Mouse (Mus musculus): ENCODE measurements at regions not wholly inside any gene's neighbourhood (a gene's known extent, or its start where the extent isn't known, plus 50 kb on each side); places are given as distances from the start of the nearest gene placed in this dataset.

DNA sequence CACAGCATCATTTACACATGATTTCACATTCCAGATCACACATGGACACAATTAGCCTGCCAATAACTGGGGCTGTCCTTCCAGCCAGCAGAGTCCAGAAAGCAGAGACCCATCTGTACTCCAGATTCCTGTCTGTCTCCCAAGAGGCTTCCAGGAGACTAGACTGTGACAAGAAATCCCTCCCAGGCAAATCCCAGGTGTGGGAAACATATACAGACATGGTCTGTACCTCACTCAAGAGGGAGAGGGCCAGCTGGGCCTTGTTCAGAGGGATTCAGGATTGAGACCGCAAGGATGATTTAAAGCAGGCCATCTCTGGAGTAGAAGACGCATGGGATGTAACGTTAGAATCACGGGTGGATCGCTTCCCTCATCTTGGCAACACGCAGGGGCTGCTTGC lies 182.7 kb upstream of the Prr30 start:
- no peak for DNase-seq
- intact Hi-C loops (cut with DNase I; ENCODE audit: low total_unique reads): no loop called here

- intact Hi-C loops (cut with DNase I; ENCODE audit: low total_unique reads): no loop called here
- no peak for DNase-seq
Measured at GRCm38 (mm10) chr14:101381943-101382342, 181.8 kb upstream of the Prr30 start.

DNA sequence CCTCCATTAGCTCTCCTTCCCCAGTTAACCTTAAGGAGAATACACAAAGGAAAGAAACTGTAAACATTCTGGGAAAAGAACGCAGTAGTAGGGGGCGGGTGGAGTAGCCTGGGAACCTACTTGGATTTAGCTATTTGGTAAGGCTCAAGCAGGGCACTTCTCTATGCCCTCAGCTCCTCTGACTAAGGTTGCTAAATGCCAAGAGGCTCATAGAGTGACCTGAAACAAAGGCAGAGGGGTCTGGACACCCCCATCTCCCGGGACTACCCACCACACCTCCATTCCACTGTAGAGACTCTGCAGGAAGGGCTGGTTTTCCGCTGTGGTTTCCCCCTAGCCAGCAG lies 179.5 kb upstream of the Prr30 start:
- intact Hi-C loops (cut with DNase I; ENCODE audit: low total_unique reads): loop anchor here (10.0 kb wide), 1 partner anchor 1445 kb away; no protein-coding TSS in a partner anchor

DNA sequence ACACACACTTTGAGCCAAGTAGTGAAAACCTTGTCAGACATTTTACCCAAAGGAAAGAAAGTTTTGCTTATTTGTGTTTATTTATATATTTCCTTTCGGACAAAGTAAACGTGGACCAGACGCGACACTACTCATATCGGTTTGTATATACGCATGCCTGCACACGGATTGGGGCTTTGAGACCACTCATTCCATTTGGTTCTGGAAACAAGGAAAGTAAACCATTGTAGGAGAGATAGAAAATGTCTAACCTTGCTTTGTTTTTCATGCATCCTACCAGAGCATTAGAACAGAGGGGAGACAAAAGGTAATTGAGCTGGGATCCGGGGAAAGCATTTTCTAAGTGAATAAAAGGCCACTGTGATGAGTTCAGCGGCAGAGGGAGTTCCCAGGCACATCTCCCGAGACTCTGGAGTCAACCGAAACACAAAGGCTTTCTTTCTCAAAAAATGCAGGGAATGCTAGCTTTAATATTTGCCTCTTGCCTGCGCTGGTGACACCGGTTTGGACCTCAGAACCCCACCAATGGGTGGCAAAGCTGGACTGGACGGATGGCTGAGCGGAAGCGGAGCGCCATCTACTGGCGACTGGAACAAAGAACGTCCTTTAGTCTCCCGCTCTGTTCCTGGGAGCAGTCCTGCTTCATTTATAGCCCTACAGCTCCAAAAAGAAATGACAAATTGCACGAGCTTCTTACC lies 179.0 kb upstream of the Prr30 start:
- DNase-seq: peak; percentile 73
- intact Hi-C loops (cut with DNase I; ENCODE audit: low total_unique reads): loop anchor here (10.0 kb wide), 1 partner anchor 1444 kb away; no protein-coding TSS in a partner anchor

More for the DNA sequence above, 179.5 kb upstream of the Prr30 start:
- DNase-seq: no peak

GRCm38 (mm10) chr14:101378545-101378944 lies 178.4 kb upstream of the Prr30 start:
- DNase-seq: no peak
- intact Hi-C loops (cut with DNase I; ENCODE audit: low total_unique reads): loop anchor here (10.0 kb wide), 1 partner anchor 1444 kb away; no protein-coding TSS in a partner anchor

GRCm38 (mm10) chr14:101376690-101377089 lies 176.6 kb upstream of the Prr30 start:
- intact Hi-C loops (cut with DNase I; ENCODE audit: low total_unique reads): loop anchor here (10.0 kb wide), 1 partner anchor 1442 kb away; no protein-coding TSS in a partner anchor
- DNase-seq: no peak

DNA sequence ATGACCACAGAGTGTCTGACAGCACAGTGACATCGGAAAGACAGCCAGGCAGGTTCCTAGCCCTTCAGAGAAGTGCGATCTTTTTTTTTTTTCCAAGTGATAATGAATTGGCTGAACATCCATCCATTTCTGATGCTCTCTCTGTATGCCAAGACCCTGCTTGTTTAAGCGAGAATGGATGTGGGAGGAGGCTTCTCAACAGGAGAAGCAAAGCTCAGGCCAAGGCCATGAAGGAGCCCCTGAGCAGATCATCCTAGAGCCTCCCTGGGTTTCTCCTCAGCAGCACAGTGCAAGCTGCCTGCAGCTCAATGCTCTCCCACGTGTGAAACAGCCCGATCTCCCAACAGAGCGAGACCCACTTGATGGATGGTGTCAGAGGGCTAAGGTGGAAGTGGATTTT lies 175.7 kb upstream of the Prr30 start:
- DNase-seq: no peak
- intact Hi-C loops (cut with DNase I; ENCODE audit: low total_unique reads): loop anchor here (10.0 kb wide), 1 partner anchor 1441 kb away; no protein-coding TSS in a partner anchor

GRCm38 (mm10) chr14:101373864-101374263 lies 173.7 kb upstream of the Prr30 start:
- DNase-seq: no peak
- intact Hi-C loops (cut with DNase I; ENCODE audit: low total_unique reads): loop anchor here (10.0 kb wide), 1 partner anchor 1439 kb away; no protein-coding TSS in a partner anchor

DNA sequence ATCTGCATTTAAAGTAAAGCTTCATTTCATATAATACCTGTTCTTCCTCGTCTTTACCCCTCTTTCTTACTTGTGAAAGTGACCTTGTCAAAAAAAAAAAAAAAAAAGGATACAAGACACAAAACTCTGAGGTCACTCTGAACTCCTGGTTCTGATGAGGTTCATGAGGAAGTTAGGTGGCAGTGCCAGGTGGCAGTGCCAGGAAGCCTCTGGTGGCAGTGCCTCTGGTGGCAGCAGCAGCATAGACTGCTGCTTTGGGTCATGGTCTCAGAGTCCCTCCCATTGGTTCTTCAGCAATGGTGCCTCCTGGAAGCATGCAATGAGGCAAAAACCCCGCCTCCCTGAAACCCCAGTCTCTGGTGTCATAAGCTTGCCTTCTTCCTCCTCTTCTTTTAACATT lies 159.7 kb upstream of the Prr30 start:
- intact Hi-C loops (cut with DNase I; ENCODE audit: low total_unique reads): no loop called here
- DNase-seq: no peak

DNA sequence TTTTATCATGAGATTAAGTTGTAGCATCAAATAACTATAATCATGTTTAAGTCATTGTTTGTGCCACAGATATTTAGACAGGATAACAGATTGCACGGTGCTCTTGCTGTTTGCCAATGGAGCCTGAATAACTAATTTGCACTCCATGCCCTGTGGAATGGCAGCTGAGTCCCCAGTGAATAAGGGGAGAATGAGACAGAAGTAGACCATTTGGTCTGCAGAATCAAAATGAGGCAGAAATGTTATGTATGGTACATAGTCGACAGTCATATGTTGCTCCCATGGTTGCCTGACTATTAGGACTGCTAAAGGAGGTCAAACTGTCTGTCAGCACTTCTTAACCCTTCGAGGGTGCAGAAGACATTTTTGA lies 152.9 kb upstream of the Prr30 start:
- no peak for DNase-seq
- intact Hi-C loops (cut with DNase I; ENCODE audit: low total_unique reads): no loop called here

DNA sequence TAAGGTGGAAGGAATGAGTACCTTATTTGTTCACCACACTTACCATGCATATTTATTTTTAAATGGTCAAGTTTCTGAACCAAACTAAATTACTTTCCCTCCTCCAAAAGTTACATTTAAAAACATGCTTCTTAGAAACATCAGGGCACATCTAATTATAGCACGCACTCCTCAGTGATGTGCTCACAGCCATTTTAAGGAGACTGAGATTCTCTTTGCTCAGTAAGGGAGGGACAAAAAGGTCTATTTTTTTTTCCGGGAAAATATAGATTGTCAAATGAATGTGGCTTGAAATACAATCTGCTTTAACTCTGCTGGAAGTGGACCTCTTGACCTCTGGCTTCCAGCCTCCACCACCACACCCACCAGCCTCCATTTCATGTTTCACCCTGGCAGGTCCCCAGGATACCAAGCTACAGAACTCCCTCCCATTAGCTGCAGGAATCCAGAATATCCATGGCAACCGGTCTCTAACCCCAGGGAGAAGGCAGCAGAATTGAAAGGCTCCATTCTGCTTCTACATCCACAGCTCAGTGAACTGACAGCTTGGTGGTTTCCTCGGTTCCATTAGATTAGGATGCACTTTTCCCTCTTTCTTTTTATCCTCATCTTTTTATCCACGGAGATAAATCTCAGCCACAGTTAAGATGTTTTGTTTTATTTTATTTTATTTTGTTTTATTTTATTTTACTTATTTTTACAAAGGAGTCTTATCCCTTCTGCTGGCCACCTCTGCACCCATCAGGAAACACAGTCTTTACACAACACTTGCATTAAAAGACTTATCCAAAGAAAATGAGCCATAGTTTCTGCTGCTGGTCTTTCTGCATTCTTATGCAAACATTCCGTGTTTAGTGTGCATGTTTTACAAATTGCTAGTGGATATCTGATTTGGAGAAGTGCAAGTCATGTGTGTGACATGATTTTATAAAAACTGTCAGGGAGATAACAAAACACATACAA lies 152.2 kb upstream of the Prr30 start:
- peak; percentile 27 for DNase-seq
- intact Hi-C loops (cut with DNase I; ENCODE audit: low total_unique reads): no loop called here

- no peak for DNase-seq
- intact Hi-C loops (cut with DNase I; ENCODE audit: low total_unique reads): no loop called here
Measured at GRCm38 (mm10) chr14:101340331-101340730, 140.2 kb upstream of the Prr30 start.

- DNase-seq: no peak
- intact Hi-C loops (cut with DNase I; ENCODE audit: low total_unique reads): no loop called here
Measured at GRCm38 (mm10) chr14:101332015-101332414, 131.9 kb upstream of the Prr30 start.

DNA sequence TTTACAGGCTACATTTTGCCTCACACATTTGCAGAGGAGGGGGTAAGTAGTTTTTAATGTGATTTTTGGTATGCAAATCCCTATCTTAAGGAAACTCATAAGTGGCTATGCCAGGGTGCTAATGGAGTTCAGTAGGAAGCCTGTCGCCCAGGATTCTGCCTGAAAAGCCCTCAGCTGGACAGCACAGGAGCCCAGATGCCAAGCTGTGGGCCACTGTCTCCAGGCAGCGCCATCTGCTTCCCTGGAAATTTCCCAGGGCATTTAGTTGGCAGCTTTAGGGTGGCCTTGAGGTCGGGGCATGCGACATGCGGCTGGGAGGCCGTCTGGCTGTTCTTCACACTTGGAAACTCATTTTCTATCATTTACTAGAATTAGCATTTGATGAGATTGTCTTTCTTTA lies 127.3 kb upstream of the Prr30 start:
- intact Hi-C loops (cut with DNase I; ENCODE audit: low total_unique reads): no loop called here
- DNase-seq: no peak

- DNase-seq: no peak
- intact Hi-C loops (cut with DNase I; ENCODE audit: low total_unique reads): no loop called here
Measured at GRCm38 (mm10) chr14:101326477-101326941, 126.4 kb upstream of the Prr30 start.

GRCm38 (mm10) chr14:101323361-101323760 lies 123.2 kb upstream of the Prr30 start:
- no peak for DNase-seq
- intact Hi-C loops (cut with DNase I; ENCODE audit: low total_unique reads): no loop called here

GRCm38 (mm10) chr14:101307920-101308319 lies 107.8 kb upstream of the Prr30 start:
- no peak for DNase-seq
- intact Hi-C loops (cut with DNase I; ENCODE audit: low total_unique reads): no loop called here

DNA sequence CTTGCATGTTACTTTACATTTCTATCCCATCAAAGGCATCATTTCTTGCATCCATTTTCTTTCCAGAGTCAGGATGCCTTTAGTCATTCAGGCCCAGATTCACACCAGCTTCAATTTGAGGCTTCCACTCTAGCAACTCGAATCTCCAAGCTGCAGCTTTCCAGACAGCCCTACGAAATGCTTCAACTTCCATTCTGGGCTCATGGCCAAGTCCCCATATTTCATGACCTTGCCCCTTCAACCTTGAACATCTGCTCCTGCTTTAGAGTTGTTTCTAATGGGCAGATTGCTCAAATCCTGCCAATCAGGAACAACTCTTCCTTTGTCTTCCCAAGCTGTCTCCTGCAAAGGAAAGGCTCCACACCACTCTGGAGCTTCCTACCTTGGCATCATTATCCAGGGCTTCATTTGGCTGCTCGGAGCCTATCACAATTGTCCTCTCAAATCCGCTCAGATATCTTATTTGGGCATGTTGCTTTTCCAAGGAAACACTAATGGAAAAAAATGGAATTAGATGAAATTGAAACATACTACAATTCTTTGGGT lies 104.4 kb upstream of the Prr30 start:
- intact Hi-C loops (cut with DNase I; ENCODE audit: low total_unique reads): no loop called here
- DNase-seq: no peak

- no peak for DNase-seq
- intact Hi-C loops (cut with DNase I; ENCODE audit: low total_unique reads): no loop called here
Measured at GRCm38 (mm10) chr14:101297841-101298240, 97.7 kb upstream of the Prr30 start.

DNA sequence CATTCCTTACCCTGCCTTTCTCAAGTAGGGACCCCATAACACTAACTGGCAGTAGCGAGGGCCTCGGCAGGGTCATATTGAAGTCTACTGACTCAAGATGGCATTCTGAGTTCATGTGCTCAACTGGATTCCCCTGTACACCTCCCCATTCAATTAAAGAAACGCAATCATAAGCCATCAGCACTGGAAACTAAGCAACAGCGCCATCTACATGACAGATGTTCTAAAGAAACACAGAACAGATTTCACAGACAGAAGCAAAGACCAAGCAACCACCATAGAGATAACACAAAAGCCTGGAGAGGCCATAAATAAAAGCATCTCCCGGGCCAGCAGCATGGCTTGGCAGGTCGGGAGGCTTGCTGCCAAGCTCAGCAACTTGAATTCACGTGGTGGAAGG lies 94.6 kb upstream of the Prr30 start:
- peak; percentile 4 for DNase-seq
- intact Hi-C loops (cut with DNase I; ENCODE audit: low total_unique reads): no loop called here
